Mouse (Mus musculus) ES-E14 (cell line): ENCODE data around the gene Olfr644.

Experiments
- HCFC1 ChIP-seq: IDR thresholded peaks from 2 replicates; pipeline ENCODE4 v1.6.1; 2012; ENCODE audit warnings: low read length, inconsistent platforms, borderline replicate concordance; ENCODE audit not compliant: insufficient read depth
- ZNF384 ChIP-seq: IDR thresholded peaks from 2 replicates; pipeline ENCODE4 v1.6.1; 2012; ENCODE audit warnings: low read depth, low read length, inconsistent platforms

DNA sequence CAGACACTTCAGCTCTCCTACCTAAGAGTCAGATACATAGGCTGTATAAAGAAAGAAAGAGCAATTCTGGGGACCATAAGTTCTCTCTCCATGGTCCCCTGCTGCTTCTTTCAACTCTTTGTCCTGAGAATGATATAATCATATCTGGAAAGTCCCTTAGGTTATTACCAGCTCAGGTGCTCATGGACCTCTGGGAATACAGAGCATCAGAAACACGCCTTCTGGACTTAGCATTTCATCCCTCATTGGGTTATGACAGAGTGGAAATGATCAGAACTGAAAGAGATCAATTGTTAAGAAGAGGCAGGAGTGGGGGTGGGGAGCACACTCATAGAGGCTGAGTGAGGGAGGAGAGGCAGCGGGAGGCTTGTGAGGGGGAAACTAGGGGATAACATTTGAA lies at the start of gene Olfr644:
- TF ChIP-seq ZNF384: no peak
- no peak for TF ChIP-seq HCFC1
